Comparison of ENCODE assay signal across 13 mouse cellular contexts in the genomic region with DNA sequence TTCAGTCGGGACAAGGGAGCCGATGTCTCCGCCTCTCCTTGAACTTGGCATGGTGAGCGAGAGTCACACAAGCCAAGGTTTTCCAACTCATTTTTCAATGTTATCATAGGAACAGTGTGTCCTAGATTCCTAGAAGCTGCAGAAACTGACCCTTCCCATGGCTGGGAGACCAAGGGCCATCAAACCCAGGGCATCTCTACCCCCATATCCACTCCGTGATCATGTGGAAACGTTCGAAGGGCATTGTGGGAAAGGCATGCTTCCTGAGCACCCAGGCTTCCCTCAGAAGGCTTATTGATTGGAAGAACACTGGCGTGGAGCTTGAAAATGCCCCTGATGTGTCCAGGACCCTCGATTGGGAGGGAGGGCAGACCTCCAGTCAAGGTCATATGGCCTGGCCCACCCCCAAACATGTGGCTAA.
DNase-seq lines count a peak whose midpoint lies in the region; ATAC-seq lines count a peak whose summit lies in the region.
"Had no signal": no experiment of that assay in that cellular context is flagged by ENCODE, and none has a peak within 500 bp of the region (broad histone marks: within the 10 kb centered on the region; RNA-seq: fewer than 3 reads in every experiment).

No protein-coding gene starts in this region.

- H3K9me3 ChIP-seq in heart, embryonic 11.5 days (replicated peaks; ENCODE audit: control insufficient read depth, low read length), result no peaks in the 10 kb centered on the region
- no peaks in the 10 kb centered on the region for H3K9me3 ChIP-seq in neural tube, embryonic 14.5 days (ENCODE audit: control insufficient read depth, low read length)
- H3K9me3 ChIP-seq in neural tube, embryonic 15.5 days (replicated peaks), result no peaks in the 10 kb centered on the region
- H3K9me3 ChIP-seq: midbrain, embryonic 13.5 days had no signal

- H3K4me2 ChIP-seq in heart, embryonic 11.5 days, result no peak overlapping the region
- no peak overlapping the region for H3K4me2 ChIP-seq in neural tube, embryonic 14.5 days (ENCODE audit: low read depth, low read length)
- H3K4me2 ChIP-seq in neural tube, embryonic 15.5 days, result no peak overlapping the region
- H3K4me2 ChIP-seq: lung, embryonic 14.5 days; midbrain, embryonic 13.5 days had no signal

- H3K4me1 ChIP-seq in heart, embryonic 11.5 days (ENCODE audit: control insufficient read depth, insufficient read depth, low read length), result no peaks in the 10 kb centered on the region
- H3K4me1 ChIP-seq in neural tube, embryonic 14.5 days (ENCODE audit: control insufficient read depth, insufficient read depth, low read length), result peaks cover 6% of the 10 kb centered on the region
- peaks cover 24% of the 10 kb centered on the region for H3K4me1 ChIP-seq in neural tube, embryonic 15.5 days
- H3K4me1 ChIP-seq: midbrain, embryonic 13.5 days had no signal

- H3K9ac ChIP-seq in heart, embryonic 11.5 days (ENCODE audit: low read depth, low read length), result no peak overlapping the region
- H3K9ac ChIP-seq in neural tube, embryonic 14.5 days (replicated peaks; ENCODE audit: low read depth, low read length), result no peak overlapping the region
- no peak overlapping the region for H3K9ac ChIP-seq in neural tube, embryonic 15.5 days (replicated peaks)
- H3K9ac ChIP-seq: lung, embryonic 14.5 days; midbrain, embryonic 13.5 days had no signal

- peak; percentile 97 for DNase-seq in heart, adult 11 months
- DNase-seq in kidney, postnatal 14 days, result peak; percentile 53
- DNase-seq in testis, postnatal 14 days (ENCODE audit: low spot score), result peak; percentile 79
- no peak for DNase-seq in right cerebral cortex, postnatal 25 days
- no peak for DNase-seq in layer of hippocampus, postnatal 14 days (ENCODE audit: low spot score in 2 of 2)
- DNase-seq: cerebellum, postnatal 36 days; lung, embryonic 14.5 days; thymus, postnatal 36 days had no signal

- no peak overlapping the region for H3K4me3 ChIP-seq in heart, embryonic 11.5 days (ENCODE audit: low read depth, low read length)
- no peak overlapping the region for H3K4me3 ChIP-seq in neural tube, embryonic 14.5 days (ENCODE audit: low read depth, low read length)
- no peak overlapping the region for H3K4me3 ChIP-seq in neural tube, embryonic 15.5 days (replicated peaks)
- H3K4me3 ChIP-seq: midbrain, embryonic 13.5 days had no signal

- H3K27me3 ChIP-seq in heart, embryonic 11.5 days (ENCODE audit: control insufficient read depth, insufficient read depth, low read length), result no peaks in the 10 kb centered on the region
- H3K27me3 ChIP-seq in neural tube, embryonic 14.5 days (ENCODE audit: control insufficient read depth, insufficient read depth, low read length), result no peaks in the 10 kb centered on the region
- H3K27me3 ChIP-seq in neural tube, embryonic 15.5 days (replicated peaks), result no peaks in the 10 kb centered on the region
- H3K27me3 ChIP-seq: midbrain, embryonic 13.5 days had no signal

- H3K27ac ChIP-seq in heart, embryonic 11.5 days (ENCODE audit: low read depth, low read length), result no peak overlapping the region
- H3K27ac ChIP-seq in neural tube, embryonic 14.5 days (ENCODE audit: low read depth, low read length), result 0 out of 2 replicates have a peak overlapping the region, but pooled peaks have one; percentile 0
- H3K27ac ChIP-seq in neural tube, embryonic 15.5 days (replicated peaks), result no peak overlapping the region
- H3K27ac ChIP-seq: midbrain, embryonic 13.5 days had no signal

- WGBS in heart, embryonic 11.5 days (ENCODE audit: insufficient replicate concordance), result 86% methylated on average over 9 of the region's 9 CpGs
- WGBS in neural tube, embryonic 14.5 days, result 91% methylated on average over 9 of the region's 9 CpGs
- WGBS in neural tube, embryonic 15.5 days, result 89% methylated on average over 9 of the region's 9 CpGs

- no peaks in the 10 kb centered on the region; the same call in 1 of the 2 replicates for H3K36me3 ChIP-seq in heart, embryonic 11.5 days (ENCODE audit: control insufficient read depth, insufficient read depth, low read length)
- no peaks in the 10 kb centered on the region for H3K36me3 ChIP-seq in neural tube, embryonic 14.5 days (ENCODE audit: control insufficient read depth, insufficient read depth, low read length)
- no peaks in the 10 kb centered on the region for H3K36me3 ChIP-seq in neural tube, embryonic 15.5 days
- H3K36me3 ChIP-seq: midbrain, embryonic 13.5 days had no signal

- ATAC-seq in heart, embryonic 11.5 days (replicated peaks; ENCODE audit: insufficient number of reproducible peaks, low FRiP score, low TSS enrichment), result no peak
- no peak for ATAC-seq in neural tube, embryonic 14.5 days (ENCODE audit: low read depth)
- ATAC-seq in neural tube, embryonic 15.5 days (ENCODE audit: low FRiP score), result no peak
- ATAC-seq: inflammation-experienced regulatory T-cells, adult 6 months; midbrain, embryonic 13.5 days had no signal

Comparison
In these comparisons a context has a peak if more than half of its experiments do, and no peak if none do; other contexts are left out.
1. DNase-seq: peak in heart, adult 11 months (single experiment), kidney, postnatal 14 days (single experiment) and testis, postnatal 14 days (single experiment); none in right cerebral cortex, postnatal 25 days (single experiment) and layer of hippocampus, postnatal 14 days (0 of 2).